Mouse (Mus musculus) right cerebral cortex, adult 2 months (tissue): Measurements from ENCODE around the gene Slc5a5.

Source experiments
- DNase-seq, 2 experiments: peaks; one replicate each; pipeline ENCODE4 v3.0.0; 2021 to 2022; ENCODE audit warnings: low spot score in 2 of 2

Slc5a5 gene

DNA sequence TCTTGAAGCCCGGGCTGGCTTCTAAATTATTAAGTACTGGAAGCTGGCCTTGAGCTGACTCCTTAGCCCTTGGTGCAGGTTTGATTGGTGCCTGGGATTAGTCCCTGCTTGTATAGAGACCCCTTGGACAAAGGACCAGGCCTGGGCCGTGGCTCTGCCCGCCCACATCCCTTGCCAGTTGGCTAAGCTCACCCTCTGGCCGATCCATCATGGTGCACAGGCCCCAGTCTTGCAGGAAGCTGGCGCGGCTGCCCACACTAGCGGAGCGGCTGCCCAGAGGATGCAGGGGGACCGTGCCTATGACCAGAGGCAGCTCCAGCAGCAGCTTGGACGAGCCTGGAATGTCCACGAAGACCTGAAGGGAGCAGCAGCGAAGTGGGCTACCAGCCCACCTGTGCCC, 55.9 kb downstream of the Slc5a5 start:
- no peak for DNase-seq

DNA sequence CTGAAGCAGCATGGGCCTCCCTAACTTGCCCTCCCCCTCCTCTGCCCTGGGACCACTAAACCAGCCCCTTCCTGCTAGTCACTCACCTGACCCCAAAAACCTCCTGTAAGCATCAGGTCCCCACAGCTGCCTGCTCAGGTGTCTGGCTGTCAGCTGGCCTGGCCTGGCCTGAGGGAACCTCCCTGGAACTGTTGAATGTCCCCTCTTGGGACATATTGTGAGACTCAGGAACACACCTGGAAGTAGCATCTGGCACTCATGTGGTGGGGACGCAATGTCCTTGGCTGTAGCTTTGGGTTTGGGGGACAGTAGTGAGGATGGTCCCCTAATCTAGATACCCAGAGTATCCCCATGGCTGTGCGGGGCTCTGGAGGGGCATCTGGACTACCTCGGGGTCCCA, 58.5 kb downstream of the Slc5a5 start:
- DNase-seq = no peak

DNA sequence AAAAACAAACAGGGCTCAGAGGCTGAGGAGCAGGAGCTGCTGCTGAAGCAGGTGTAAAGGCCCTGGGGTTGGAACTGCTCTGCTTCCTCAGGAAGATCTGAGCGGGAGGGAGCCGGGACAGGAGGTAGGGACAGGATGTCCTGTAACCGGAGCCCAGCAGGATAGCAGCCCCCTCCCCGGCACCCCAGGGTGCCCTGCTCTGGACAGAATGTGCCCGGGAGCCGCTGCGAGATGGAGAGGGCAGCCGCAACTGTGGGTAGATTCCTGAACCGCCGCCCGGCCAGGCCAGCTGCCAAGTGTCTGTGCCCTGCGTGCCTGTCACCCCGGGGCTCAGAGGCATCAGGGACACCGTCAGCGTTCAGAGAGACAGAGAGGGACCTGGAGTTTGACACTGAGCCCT, 59.0 kb downstream of the Slc5a5 start:
- DNase-seq = no peak

DNA sequence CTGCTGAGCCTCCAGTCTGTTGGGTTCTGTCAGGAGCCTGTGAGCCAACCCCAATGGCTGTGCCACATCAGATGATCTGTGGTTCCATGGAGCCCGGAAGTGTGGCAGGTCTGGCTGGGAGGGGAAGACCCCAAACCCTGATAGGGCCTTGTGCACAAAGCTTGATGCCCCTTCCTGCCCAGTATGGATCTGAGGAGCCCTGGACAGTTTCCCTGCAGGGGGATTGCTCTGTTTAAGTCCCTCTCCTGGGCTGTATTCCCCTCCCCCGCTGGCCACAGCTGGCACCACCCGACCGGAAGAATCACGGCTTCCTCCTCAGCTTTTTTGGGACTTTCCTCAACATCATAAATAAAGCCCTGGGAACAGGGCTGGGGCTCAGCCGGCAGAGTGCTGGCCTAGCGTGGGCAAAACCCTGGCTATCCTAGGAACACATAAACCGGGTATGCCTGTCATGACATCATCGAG, 59.5 kb downstream of the Slc5a5 start:
- no peak for DNase-seq
